Mouse (Mus musculus) cerebellum, postnatal 10 days (tissue): ENCODE measurements around the gene Gm8914.
"Not testable (repeated sequence)": the region's sequence is repeated elsewhere in the genome, so short reads cannot be mapped to it uniquely, and the experiment has no call there.

Experiments
- DNase-seq, 2 experiments: peaks; one replicate each; pipeline ENCODE4 v3.0.0; 2021; ENCODE audit warnings: mixed read lengths in 2 of 2

The Gm8914 gene

DNA sequence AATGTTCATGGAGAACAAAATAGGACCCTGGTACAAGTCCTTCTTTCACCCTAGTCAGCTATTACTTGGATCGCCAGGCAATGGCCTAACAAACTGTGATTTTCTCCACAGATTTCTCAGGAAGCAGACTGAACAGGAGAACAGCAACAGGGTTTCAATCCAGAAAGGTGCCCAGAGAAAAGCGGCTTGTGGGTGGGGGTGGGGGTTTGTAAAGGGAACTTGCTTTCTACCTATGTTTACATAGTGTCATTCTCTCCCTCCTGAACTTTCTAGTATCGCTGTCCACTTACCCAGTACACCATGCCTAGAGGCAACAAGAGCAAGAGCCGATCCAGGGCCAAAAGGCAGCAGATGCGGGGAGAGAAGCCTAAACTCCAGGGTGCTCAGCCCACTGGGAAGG, at the start of gene Gm8914:
TSS of gene Gm8914 (plus strand) at position 301 of the 400 bp plus-strand sequence.
- DNase-seq = not testable (repeated sequence)
